Mouse (Mus musculus): ENCODE measurements around the gene Pou6f1. TPM values are rescaled to one million over a fixed set of nuclear protein-coding genes. Genes with fewer than 3 reads are reported as not detected.

The Pou6f1 gene
- polyA plus RNA-seq, 1 experiment from 2014 or later, result 36.4 TPM

GRCm38 (mm10) chr15:100592817-100593216 lies 7.0 kb downstream of the Pou6f1 start:
- no peak for ATAC-seq
- Histone ChIP-seq H3K9ac (no peak overlapping the region), H3K4me1 (no peaks in the 10 kb centered on the region), H3K27me3 (no peaks in the 10 kb centered on the region), H3K36me3 (ENCODE audit: poor library complexity, severe bottlenecking) (peaks cover 37% of the 10 kb centered on the region), H3K27ac (no peak overlapping the region), H3K4me3 (no peak overlapping the region), H3K9me3 (replicated peaks) (no peaks in the 10 kb centered on the region), H3K4me2 (no peak overlapping the region)
- 85% methylated on average over 6 of the region's 6 CpGs for whole genome bisulfite sequencing

GRCm38 (mm10) chr15:100590436-100590835 lies 9.3 kb downstream of the Pou6f1 start:
- WGBS, result 83% methylated on average over 8 of the region's 8 CpGs
- Histone ChIP-seq H3K9me3 (replicated peaks) (no peaks in the 10 kb centered on the region), H3K36me3 (ENCODE audit: poor library complexity, severe bottlenecking) (peaks cover 61% of the 10 kb centered on the region), H3K27me3 (no peaks in the 10 kb centered on the region), H3K27ac (no peak overlapping the region), H3K9ac (no peak overlapping the region), H3K4me3 (no peak overlapping the region), H3K4me2 (no peak overlapping the region), H3K4me1 (no peaks in the 10 kb centered on the region)
- no peak for ATAC-seq

GRCm38 (mm10) chr15:100588297-100588696 lies 11.5 kb downstream of the Pou6f1 start:
- Histone ChIP-seq H3K27me3 (no peaks in the 10 kb centered on the region), H3K4me2 (no peak overlapping the region), H3K9me3 (replicated peaks) (no peaks in the 10 kb centered on the region), H3K4me3 (no peak overlapping the region), H3K27ac (no peak overlapping the region), H3K9ac (no peak overlapping the region), H3K36me3 (ENCODE audit: poor library complexity, severe bottlenecking) (peaks cover 75% of the 10 kb centered on the region), H3K4me1 (no peaks in the 10 kb centered on the region)
- WGBS, result 87% methylated on average over 6 of the region's 6 CpGs
- ATAC-seq, result no peak

- no peak overlapping the region for H3K4me2 ChIP-seq
- ATAC-seq, result no peak
- H3K4me1 ChIP-seq, result no peaks in the 10 kb centered on the region
- no peaks in the 10 kb centered on the region for H3K9me3 ChIP-seq (replicated peaks)
- 84% methylated on average over 4 of the region's 4 CpGs for whole genome bisulfite sequencing
- H3K9ac ChIP-seq, result no peak overlapping the region
- H3K27me3 ChIP-seq, result no peaks in the 10 kb centered on the region
- H3K4me3 ChIP-seq, result no peak overlapping the region
- H3K27ac ChIP-seq, result no peak overlapping the region
- peaks cover 83% of the 10 kb centered on the region for H3K36me3 ChIP-seq (ENCODE audit: poor library complexity, severe bottlenecking)
Observed at GRCm38 (mm10) chr15:100587166-100587565, 12.6 kb downstream of the Pou6f1 start.

- no peak overlapping the region for H3K4me2 ChIP-seq
- WGBS, result 93% methylated on average over 16 of the region's 16 CpGs
- H3K27me3 ChIP-seq, result no peaks in the 10 kb centered on the region
- H3K27ac ChIP-seq, result no peak overlapping the region
- peaks cover 81% of the 10 kb centered on the region for H3K36me3 ChIP-seq (ENCODE audit: poor library complexity, severe bottlenecking)
- ATAC-seq, result no peak
- no peaks in the 10 kb centered on the region for H3K4me1 ChIP-seq
- H3K9me3 ChIP-seq (replicated peaks), result no peaks in the 10 kb centered on the region
- H3K9ac ChIP-seq, result no peak overlapping the region
- H3K4me3 ChIP-seq, result no peak overlapping the region
Observed at GRCm38 (mm10) chr15:100585931-100586330, 13.9 kb downstream of the Pou6f1 start.

- Histone ChIP-seq H3K27ac (no peak overlapping the region), H3K9me3 (replicated peaks) (no peaks in the 10 kb centered on the region), H3K27me3 (no peaks in the 10 kb centered on the region), H3K9ac (no peak overlapping the region), H3K4me2 (no peak overlapping the region), H3K4me1 (no peaks in the 10 kb centered on the region), H3K4me3 (no peak overlapping the region), H3K36me3 (ENCODE audit: poor library complexity, severe bottlenecking) (peaks cover 76% of the 10 kb centered on the region)
- ATAC-seq, result no peak
- WGBS, result 94% methylated on average over 10 of the region's 10 CpGs
Observed at GRCm38 (mm10) chr15:100580108-100580507, 19.7 kb downstream of the Pou6f1 start.

- Histone ChIP-seq H3K36me3 (ENCODE audit: poor library complexity, severe bottlenecking) (peaks cover 61% of the 10 kb centered on the region), H3K27me3 (no peaks in the 10 kb centered on the region)
- 88% methylated on average over 16 of the region's 16 CpGs for WGBS
Observed at GRCm38 (mm10) chr15:100577972-100578371, 21.8 kb downstream of the Pou6f1 start.

GRCm38 (mm10) chr15:100576810-100577209 lies 23.0 kb downstream of the Pou6f1 start:
- Histone ChIP-seq H3K9me3 (replicated peaks) (no peaks in the 10 kb centered on the region), H3K4me1 (peaks cover 8% of the 10 kb centered on the region; the same call in 1 of the 2 replicates), H3K9ac (no peak overlapping the region), H3K27ac (no peak overlapping the region), H3K36me3 (ENCODE audit: poor library complexity, severe bottlenecking) (peaks cover 52% of the 10 kb centered on the region), H3K27me3 (no peaks in the 10 kb centered on the region), H3K4me3 (no peak overlapping the region), H3K4me2 (no peak overlapping the region)
- WGBS, result 88% methylated on average over 6 of the region's 6 CpGs
- ATAC-seq, result no peak

More at GRCm38 (mm10) chr15:100577972-100578371, 21.8 kb downstream of the Pou6f1 start:
- H3K4me2 ChIP-seq, result no peak overlapping the region
- no peak for ATAC-seq
- no peak overlapping the region for H3K27ac ChIP-seq
- H3K9me3 ChIP-seq (replicated peaks), result no peaks in the 10 kb centered on the region
- peaks cover 8% of the 10 kb centered on the region; the same call in 1 of the 2 replicates for H3K4me1 ChIP-seq
- H3K9ac ChIP-seq, result no peak overlapping the region
- no peak overlapping the region for H3K4me3 ChIP-seq

GRCm38 (mm10) chr15:100576392-100576791 lies 23.4 kb downstream of the Pou6f1 start:
- H3K4me2 ChIP-seq, result no peak overlapping the region
- H3K9me3 ChIP-seq (replicated peaks), result no peaks in the 10 kb centered on the region
- no peak overlapping the region for H3K27ac ChIP-seq
- no peak overlapping the region for H3K9ac ChIP-seq
- H3K36me3 ChIP-seq (ENCODE audit: poor library complexity, severe bottlenecking), result peaks cover 52% of the 10 kb centered on the region
- WGBS, result 87% methylated on average over 6 of the region's 6 CpGs
- no peak for ATAC-seq
- no peaks in the 10 kb centered on the region for H3K27me3 ChIP-seq
- no peak overlapping the region for H3K4me3 ChIP-seq
- H3K4me1 ChIP-seq, result peaks cover 8% of the 10 kb centered on the region; the same call in 1 of the 2 replicates

- no peaks in the 10 kb centered on the region for H3K27me3 ChIP-seq
- ATAC-seq, result no peak
- H3K4me2 ChIP-seq, result no peak overlapping the region
- peaks cover 8% of the 10 kb centered on the region; the same call in 1 of the 2 replicates for H3K4me1 ChIP-seq
- H3K27ac ChIP-seq, result no peak overlapping the region
- H3K9ac ChIP-seq, result no peak overlapping the region
- 87% methylated on average over 12 of the region's 12 CpGs for WGBS
- H3K4me3 ChIP-seq, result no peak overlapping the region
- no peaks in the 10 kb centered on the region for H3K9me3 ChIP-seq (replicated peaks)
- peaks cover 43% of the 10 kb centered on the region for H3K36me3 ChIP-seq (ENCODE audit: poor library complexity, severe bottlenecking)
Observed at GRCm38 (mm10) chr15:100575366-100575765, 24.4 kb downstream of the Pou6f1 start.

- no peak overlapping the region for H3K9ac ChIP-seq
- peaks cover 8% of the 10 kb centered on the region; the same call in 1 of the 2 replicates for H3K4me1 ChIP-seq
- peaks cover 33% of the 10 kb centered on the region for H3K36me3 ChIP-seq (ENCODE audit: poor library complexity, severe bottlenecking)
- H3K27me3 ChIP-seq, result no peaks in the 10 kb centered on the region
- no peak for ATAC-seq
- 71% methylated on average over 2 of the region's 2 CpGs for WGBS
- H3K9me3 ChIP-seq (replicated peaks), result no peaks in the 10 kb centered on the region
- H3K4me3 ChIP-seq, result no peak overlapping the region
- H3K27ac ChIP-seq, result no peak overlapping the region
- H3K4me2 ChIP-seq, result no peak overlapping the region
Observed at GRCm38 (mm10) chr15:100574378-100574777, 25.4 kb downstream of the Pou6f1 start.

- H3K4me2 ChIP-seq, result no peak overlapping the region
- 47% methylated on average over 6 of the region's 6 CpGs for WGBS
- H3K9ac ChIP-seq, result no peak overlapping the region
- peaks cover 8% of the 10 kb centered on the region; the same call in 1 of the 2 replicates for H3K4me1 ChIP-seq
- H3K4me3 ChIP-seq, result no peak overlapping the region
- no peak overlapping the region for H3K27ac ChIP-seq
- H3K9me3 ChIP-seq (replicated peaks), result no peaks in the 10 kb centered on the region
- no peaks in the 10 kb centered on the region for H3K27me3 ChIP-seq
- no peak for ATAC-seq
- peaks cover 29% of the 10 kb centered on the region for H3K36me3 ChIP-seq (ENCODE audit: poor library complexity, severe bottlenecking)
Observed at GRCm38 (mm10) chr15:100573946-100574345, 25.8 kb downstream of the Pou6f1 start.

- peaks cover 4% of the 10 kb centered on the region; the same call in 1 of the 2 replicates for H3K4me1 ChIP-seq
- no peak overlapping the region for H3K9ac ChIP-seq
- no peak overlapping the region for H3K4me3 ChIP-seq
- H3K4me2 ChIP-seq, result no peak overlapping the region
- H3K9me3 ChIP-seq (replicated peaks), result no peaks in the 10 kb centered on the region
- no peak for ATAC-seq
- WGBS, result 75% methylated on average over 3 of the region's 3 CpGs
- H3K27me3 ChIP-seq, result no peaks in the 10 kb centered on the region
- no peaks in the 10 kb centered on the region for H3K36me3 ChIP-seq (ENCODE audit: poor library complexity, severe bottlenecking)
- no peak overlapping the region for H3K27ac ChIP-seq
Observed at GRCm38 (mm10) chr15:100569239-100569638, 30.5 kb downstream of the Pou6f1 start.

All from forebrain, embryonic 13.5 days (tissue).